Mouse (Mus musculus): ENCODE measurements around the gene Bicdl1. TPM values are rescaled to one million over a fixed set of nuclear protein-coding genes. Genes with fewer than 3 reads are reported as not detected.

The Bicdl1 gene
- polyA plus RNA-seq (2011; ENCODE audit: insufficient read length, low read depth, missing spikeins): 5.5 and 5.7 TPM in 2 replicates

- Histone ChIP-seq H3K27ac (ENCODE audit: insufficient read depth, low read length) (no peak within 1 kb of the TSS), H3K4me1 (ENCODE audit: control insufficient read depth, insufficient read depth, low read length) (no peaks in the 10 kb centered on the region), H3K4me3 (ENCODE audit: insufficient read depth, low read length) (peak within 1 kb of the TSS; percentile 36)
- TF ChIP-seq CTCF (IDR thresholded peaks at IDR 0.05; ENCODE audit: borderline replicate concordance, insufficient read depth, low read length) (no peak), POLR2A (IDR thresholded peaks at IDR 0.05; ENCODE audit: low read depth, low read length) (no peak)
Measured at GRCm38 (mm10) chr5:115731001-115731731, at the start of gene Bicdl1. Bicdl1 (minus strand) TSS chr5:115731621.

- Histone ChIP-seq H3K27ac (ENCODE audit: insufficient read depth, low read length) (no peak overlapping the region), H3K4me3 (ENCODE audit: insufficient read depth, low read length) (no peak overlapping the region), H3K4me1 (ENCODE audit: control insufficient read depth, insufficient read depth, low read length) (no peaks in the 10 kb centered on the region)
- TF ChIP-seq CTCF (IDR thresholded peaks at IDR 0.05; ENCODE audit: borderline replicate concordance, insufficient read depth, low read length) (no peak), POLR2A (IDR thresholded peaks at IDR 0.05; ENCODE audit: low read depth, low read length) (no peak)
Measured at GRCm38 (mm10) chr5:115776911-115777310, 45.5 kb upstream of the Bicdl1 start.

- H3K4me1 ChIP-seq (ENCODE audit: control insufficient read depth, insufficient read depth, low read length): no peaks in the 10 kb centered on the region
- TF ChIP-seq CTCF (IDR thresholded peaks at IDR 0.05; ENCODE audit: borderline replicate concordance, insufficient read depth, low read length): no peak
- TF ChIP-seq POLR2A (IDR thresholded peaks at IDR 0.05; ENCODE audit: low read depth, low read length): no peak
- no peak overlapping the region for H3K4me3 ChIP-seq (ENCODE audit: insufficient read depth, low read length)
- no peak overlapping the region for H3K27ac ChIP-seq (ENCODE audit: insufficient read depth, low read length)
Measured at GRCm38 (mm10) chr5:115775350-115775749, 43.9 kb upstream of the Bicdl1 start.

- no peak overlapping the region for H3K27ac ChIP-seq (ENCODE audit: insufficient read depth, low read length)
- H3K4me1 ChIP-seq (ENCODE audit: control insufficient read depth, insufficient read depth, low read length): no peaks in the 10 kb centered on the region
- H3K4me3 ChIP-seq (ENCODE audit: insufficient read depth, low read length): no peak overlapping the region
- no peak for TF ChIP-seq CTCF (IDR thresholded peaks at IDR 0.05; ENCODE audit: borderline replicate concordance, insufficient read depth, low read length)
- TF ChIP-seq POLR2A (IDR thresholded peaks at IDR 0.05; ENCODE audit: low read depth, low read length): no peak
Measured at GRCm38 (mm10) chr5:115770048-115770447, 38.6 kb upstream of the Bicdl1 start.

- TF ChIP-seq CTCF (IDR thresholded peaks at IDR 0.05; ENCODE audit: borderline replicate concordance, insufficient read depth, low read length): no peak
- TF ChIP-seq POLR2A (IDR thresholded peaks at IDR 0.05; ENCODE audit: low read depth, low read length): no peak
- Histone ChIP-seq H3K4me1 (ENCODE audit: control insufficient read depth, insufficient read depth, low read length) (no peaks in the 10 kb centered on the region), H3K4me3 (ENCODE audit: insufficient read depth, low read length) (no peak overlapping the region), H3K27ac (ENCODE audit: insufficient read depth, low read length) (no peak overlapping the region)
Measured at GRCm38 (mm10) chr5:115769116-115769515, 37.7 kb upstream of the Bicdl1 start.

GRCm38 (mm10) chr5:115766821-115767220, 35.4 kb upstream of the Bicdl1 start:
- no peak for TF ChIP-seq POLR2A (IDR thresholded peaks at IDR 0.05; ENCODE audit: low read depth, low read length)
- TF ChIP-seq CTCF (IDR thresholded peaks at IDR 0.05; ENCODE audit: borderline replicate concordance, insufficient read depth, low read length): no peak
- no peak overlapping the region for H3K4me3 ChIP-seq (ENCODE audit: insufficient read depth, low read length)
- H3K4me1 ChIP-seq (ENCODE audit: control insufficient read depth, insufficient read depth, low read length): no peaks in the 10 kb centered on the region
- no peak overlapping the region for H3K27ac ChIP-seq (ENCODE audit: insufficient read depth, low read length)

- no peaks in the 10 kb centered on the region for H3K4me1 ChIP-seq (ENCODE audit: control insufficient read depth, insufficient read depth, low read length)
- no peak for TF ChIP-seq POLR2A (IDR thresholded peaks at IDR 0.05; ENCODE audit: low read depth, low read length)
- no peak for TF ChIP-seq CTCF (IDR thresholded peaks at IDR 0.05; ENCODE audit: borderline replicate concordance, insufficient read depth, low read length)
- H3K4me3 ChIP-seq (ENCODE audit: insufficient read depth, low read length): no peak overlapping the region
- no peak overlapping the region for H3K27ac ChIP-seq (ENCODE audit: insufficient read depth, low read length)
Measured at GRCm38 (mm10) chr5:115763981-115764380, 32.6 kb upstream of the Bicdl1 start.

GRCm38 (mm10) chr5:115760903-115761302, 29.5 kb upstream of the Bicdl1 start:
- Histone ChIP-seq H3K4me1 (ENCODE audit: control insufficient read depth, insufficient read depth, low read length) (no peaks in the 10 kb centered on the region), H3K27ac (ENCODE audit: insufficient read depth, low read length) (no peak overlapping the region), H3K4me3 (ENCODE audit: insufficient read depth, low read length) (no peak overlapping the region)
- TF ChIP-seq POLR2A (IDR thresholded peaks at IDR 0.05; ENCODE audit: low read depth, low read length) (no peak), CTCF (IDR thresholded peaks at IDR 0.05; ENCODE audit: borderline replicate concordance, insufficient read depth, low read length) (no peak)

GRCm38 (mm10) chr5:115758431-115759180, 27.2 kb upstream of the Bicdl1 start:
- Histone ChIP-seq H3K27ac (ENCODE audit: insufficient read depth, low read length) (no peak overlapping the region), H3K4me3 (ENCODE audit: insufficient read depth, low read length) (no peak overlapping the region), H3K4me1 (ENCODE audit: control insufficient read depth, insufficient read depth, low read length) (no peaks in the 10 kb centered on the region)
- TF ChIP-seq CTCF (IDR thresholded peaks at IDR 0.05; ENCODE audit: borderline replicate concordance, insufficient read depth, low read length) (no peak), POLR2A (IDR thresholded peaks at IDR 0.05; ENCODE audit: low read depth, low read length) (no peak)

GRCm38 (mm10) chr5:115757516-115757915, 26.1 kb upstream of the Bicdl1 start:
- no peak overlapping the region for H3K4me3 ChIP-seq (ENCODE audit: insufficient read depth, low read length)
- H3K4me1 ChIP-seq (ENCODE audit: control insufficient read depth, insufficient read depth, low read length): no peaks in the 10 kb centered on the region
- TF ChIP-seq POLR2A (IDR thresholded peaks at IDR 0.05; ENCODE audit: low read depth, low read length): no peak
- no peak for TF ChIP-seq CTCF (IDR thresholded peaks at IDR 0.05; ENCODE audit: borderline replicate concordance, insufficient read depth, low read length)
- no peak overlapping the region for H3K27ac ChIP-seq (ENCODE audit: insufficient read depth, low read length)

Data from embryonic fibroblast, embryonic 13.5 days (primary cell).